Mouse (Mus musculus) midbrain, embryonic 16.5 days (tissue): ENCODE data around the gene Tet1. TPM values are rescaled to one million over a fixed set of nuclear protein-coding genes. Genes with fewer than 3 reads are reported as not detected.

ENCODE experiments used
- ATAC-seq: fragments of 200-750 bp; cut with Nextera tagmentation; 2 replicates; pipeline ENCODE4 v1.8.0; 2017; ENCODE audit warnings: moderate TSS enrichment
- H3K27ac ChIP-seq: fragments of 300-500 bp; sonication (generic); 2 replicates; pipeline ENCODE4 v1.5.1; 2014; ENCODE audit warnings: mild to moderate bottlenecking, low read length, mixed read lengths
- H3K27me3 ChIP-seq: fragments of 300-500 bp; sonication (generic); 2 replicates; pipeline ENCODE4 v1.6.1; 2014; ENCODE audit warnings: low read depth, low read length, mixed read lengths; ENCODE audit not compliant: control insufficient read depth, insufficient read depth
- H3K36me3 ChIP-seq: fragments of 300-500 bp; sonication (generic); 2 replicates; pipeline ENCODE4 v1.6.1; 2014; ENCODE audit warnings: mild to moderate bottlenecking, low read length, moderate library complexity, mixed read lengths; ENCODE audit not compliant: control insufficient read depth, insufficient read depth
- H3K4me1 ChIP-seq: fragments of 300-500 bp; sonication (generic); 2 replicates; pipeline ENCODE4 v1.6.1; 2014; ENCODE audit warnings: mild to moderate bottlenecking, low read length, mixed read lengths; ENCODE audit not compliant: control insufficient read depth, insufficient read depth
- H3K4me2 ChIP-seq: fragments of 300-500 bp; sonication (generic); 2 replicates; pipeline ENCODE4 v1.6.1; 2014; ENCODE audit warnings: mild to moderate bottlenecking, low read length, mixed read lengths
- H3K4me3 ChIP-seq: fragments of 300-500 bp; sonication (generic); 2 replicates; pipeline ENCODE4 v1.5.1; 2014; ENCODE audit warnings: low read depth, mild to moderate bottlenecking, low read length, moderate library complexity, mixed read lengths
- H3K9ac ChIP-seq: fragments of 300-500 bp; sonication (generic); 2 replicates; pipeline ENCODE4 v1.6.1; 2014; ENCODE audit warnings: low read depth, low read length, mixed read lengths
- H3K9me3 ChIP-seq: fragments of 300-500 bp; sonication (generic); replicated peaks from 2 replicates; pipeline ENCODE4 v1.6.1; 2014; ENCODE audit warnings: mild to moderate bottlenecking, low read length, mixed read lengths; ENCODE audit not compliant: control insufficient read depth, poor library complexity, severe bottlenecking
- WGBS: fragments of 180-500 bp; shearing (Covaris S2); extraction: QIAGEN DNeasy Blood & Tissue Kit; methylation state at CpG from one replicate; pipeline ENCODE4 v1.1.7; 2014; 5-methylcytosine and 5-hydroxymethylcytosine counted together
- polyA plus RNA-seq: library from polyadenylated mRNA; unstranded; fragments of >200 nt; fragmentation: Nextera tagmentation; extraction: Ambion mirVana; gene quantifications from 2 replicates; pipeline ENCODE4 v1.2.1, GENCODE M21; 2015

Tet1 gene
- polyA plus RNA-seq, 1 experiment from 2014 or later, result 42.4 TPM

GRCm38 (mm10) chr10:62918985-62919384 lies 10.2 kb upstream of the Tet1 start:
- ATAC-seq, result no peak
- Histone ChIP-seq H3K4me1 (peaks cover 14% of the 10 kb centered on the region), H3K9me3 (no peaks in the 10 kb centered on the region), H3K4me3 (no peak overlapping the region), H3K27ac (no peak overlapping the region), H3K4me2 (no peak overlapping the region), H3K9ac (no peak overlapping the region), H3K27me3 (no peaks in the 10 kb centered on the region), H3K36me3 (no peaks in the 10 kb centered on the region)
- 89% methylated on average over 3 of the region's 3 CpGs for WGBS

DNA sequence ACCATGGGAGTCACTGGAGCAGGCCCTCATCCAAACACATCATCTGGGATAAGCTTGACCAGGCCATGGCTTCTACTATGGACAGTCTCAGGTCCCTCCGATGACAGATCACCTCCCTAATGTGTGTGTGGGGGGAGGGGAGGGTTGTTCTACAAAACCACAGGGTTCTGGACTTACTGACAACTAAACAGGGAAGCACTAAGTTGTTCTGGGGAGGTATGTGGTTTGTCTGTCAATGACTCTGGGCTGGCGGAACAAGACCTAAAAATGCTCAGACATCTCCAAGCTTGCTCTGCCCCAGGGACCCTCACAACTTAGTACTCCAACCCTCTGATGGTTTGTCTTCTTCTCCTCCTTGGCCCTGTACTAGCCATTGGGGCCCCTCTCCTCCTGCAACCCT lies 2.3 kb upstream of the Tet1 start:
- Histone ChIP-seq H3K9me3 (no peaks in the 10 kb centered on the region), H3K9ac (no peak overlapping the region), H3K4me1 (no peaks in the 10 kb centered on the region), H3K4me3 (no peak overlapping the region), H3K4me2 (no peak overlapping the region), H3K27me3 (no peaks in the 10 kb centered on the region), H3K36me3 (no peaks in the 10 kb centered on the region), H3K27ac (no peak overlapping the region)
- no peak for ATAC-seq
- WGBS, result 93% methylated on average over 2 of the region's 2 CpGs

- 91% methylated on average over 7 of the region's 7 CpGs for WGBS
- H3K27ac ChIP-seq, result no peak overlapping the region
- H3K36me3 ChIP-seq, result no peaks in the 10 kb centered on the region
- no peaks in the 10 kb centered on the region for H3K27me3 ChIP-seq
- H3K4me3 ChIP-seq, result no peak overlapping the region
- no peak overlapping the region for H3K9ac ChIP-seq
- no peaks in the 10 kb centered on the region for H3K9me3 ChIP-seq
- ATAC-seq, result no peak
- H3K4me1 ChIP-seq, result no peaks in the 10 kb centered on the region
- no peak overlapping the region for H3K4me2 ChIP-seq
These were observed 2.5 kb downstream of the Tet1 start for GRCm38 (mm10) chr10:62906336-62906735.

DNA sequence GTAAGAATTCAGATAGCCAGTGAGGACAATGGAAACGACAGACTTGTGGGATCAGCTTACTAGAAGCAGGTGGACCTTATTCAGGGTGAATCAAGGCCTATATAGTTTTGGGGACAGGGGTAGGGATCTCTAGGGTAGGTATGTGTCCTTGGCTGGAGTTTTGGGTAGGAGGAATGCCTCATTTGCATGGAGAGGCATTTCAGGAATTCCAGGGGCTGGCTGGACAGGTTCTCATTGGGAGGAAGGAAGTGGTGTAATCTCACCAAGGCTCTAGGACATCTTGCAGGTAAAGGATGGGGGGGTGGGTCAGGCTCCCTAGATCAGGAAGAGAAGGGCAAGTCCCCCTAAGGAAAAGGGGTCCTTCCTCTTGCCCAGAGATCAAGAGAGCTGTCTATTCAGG lies 6.0 kb downstream of the Tet1 start:
- Histone ChIP-seq H3K27ac (no peak overlapping the region), H3K9ac (no peak overlapping the region), H3K4me2 (no peak overlapping the region), H3K36me3 (no peaks in the 10 kb centered on the region), H3K4me1 (no peaks in the 10 kb centered on the region), H3K9me3 (no peaks in the 10 kb centered on the region), H3K4me3 (no peak overlapping the region), H3K27me3 (no peaks in the 10 kb centered on the region)
- no peak for ATAC-seq
- 72% methylated on average over 1 of the region's 1 CpGs for WGBS

DNA sequence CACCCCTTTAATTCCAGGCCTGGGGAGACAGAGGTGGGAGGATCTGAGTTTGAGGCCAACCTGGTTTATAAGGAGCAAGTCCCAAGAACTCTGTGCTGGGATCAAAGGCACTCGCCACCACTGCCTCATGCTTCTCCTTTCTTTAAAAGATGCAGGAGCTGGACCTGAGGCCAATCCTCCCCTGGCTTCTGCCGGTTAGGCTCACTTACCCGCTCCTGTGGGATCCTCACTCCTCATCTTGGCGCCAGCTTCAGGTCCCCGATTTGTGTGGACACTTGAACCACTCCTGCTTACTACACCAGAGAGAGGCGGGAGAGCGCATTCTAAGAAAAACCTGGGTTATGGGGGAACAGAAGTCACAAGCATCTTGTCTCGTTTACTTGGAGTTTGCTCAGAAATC lies 7.0 kb downstream of the Tet1 start:
- Histone ChIP-seq H3K4me1 (no peaks in the 10 kb centered on the region), H3K4me3 (no peak overlapping the region), H3K27ac (no peak overlapping the region), H3K27me3 (no peaks in the 10 kb centered on the region), H3K36me3 (no peaks in the 10 kb centered on the region), H3K9ac (no peak overlapping the region), H3K4me2 (no peak overlapping the region), H3K9me3 (no peaks in the 10 kb centered on the region)
- 50% methylated on average over 8 of the region's 8 CpGs for WGBS
- no peak for ATAC-seq

- H3K4me2 ChIP-seq, result no peak overlapping the region
- H3K9ac ChIP-seq, result no peak overlapping the region
- H3K9me3 ChIP-seq, result no peaks in the 10 kb centered on the region
- no peaks in the 10 kb centered on the region for H3K36me3 ChIP-seq
- no peak overlapping the region for H3K27ac ChIP-seq
- ATAC-seq, result no peak
- no peaks in the 10 kb centered on the region for H3K27me3 ChIP-seq
- no peaks in the 10 kb centered on the region for H3K4me1 ChIP-seq
- over 99% methylated on average over 4 of the region's 4 CpGs for WGBS
- no peak overlapping the region for H3K4me3 ChIP-seq
These were observed 8.7 kb downstream of the Tet1 start for GRCm38 (mm10) chr10:62900144-62900543.

DNA sequence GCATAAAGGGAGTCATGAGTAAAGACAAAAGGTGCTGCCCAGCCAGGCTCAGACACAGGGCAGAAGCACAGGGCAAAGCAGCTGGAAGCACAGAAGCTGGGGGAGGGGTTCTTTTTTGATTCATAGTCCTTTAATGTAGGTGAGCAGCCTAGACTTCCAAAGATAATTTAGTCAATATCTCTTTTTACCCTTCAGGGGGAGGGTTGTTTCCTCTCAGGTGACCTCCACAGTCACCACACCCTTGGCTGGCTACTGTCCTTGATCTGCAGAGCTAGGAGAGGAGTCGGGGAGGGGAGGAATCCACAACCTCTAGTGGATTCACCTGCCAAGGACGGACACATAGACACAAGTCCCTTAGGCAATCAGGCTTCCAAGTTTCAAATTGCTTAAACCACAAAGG lies 10.7 kb downstream of the Tet1 start:
- H3K4me1 ChIP-seq, result no peaks in the 10 kb centered on the region
- no peaks in the 10 kb centered on the region for H3K36me3 ChIP-seq
- no peak for ATAC-seq
- H3K27me3 ChIP-seq, result no peaks in the 10 kb centered on the region
- WGBS, result 81% methylated on average over 2 of the region's 2 CpGs
- no peak overlapping the region for H3K9ac ChIP-seq
- no peak overlapping the region for H3K4me2 ChIP-seq
- no peaks in the 10 kb centered on the region for H3K9me3 ChIP-seq
- H3K27ac ChIP-seq, result no peak overlapping the region
- H3K4me3 ChIP-seq, result no peak overlapping the region

GRCm38 (mm10) chr10:62897437-62897836 lies 11.4 kb downstream of the Tet1 start:
- Histone ChIP-seq H3K9me3 (no peaks in the 10 kb centered on the region), H3K27ac (no peak overlapping the region), H3K4me2 (no peak overlapping the region), H3K4me1 (no peaks in the 10 kb centered on the region), H3K4me3 (no peak overlapping the region), H3K36me3 (no peaks in the 10 kb centered on the region), H3K27me3 (no peaks in the 10 kb centered on the region), H3K9ac (no peak overlapping the region)
- 97% methylated on average over 3 of the region's 3 CpGs for WGBS
- ATAC-seq, result no peak

DNA sequence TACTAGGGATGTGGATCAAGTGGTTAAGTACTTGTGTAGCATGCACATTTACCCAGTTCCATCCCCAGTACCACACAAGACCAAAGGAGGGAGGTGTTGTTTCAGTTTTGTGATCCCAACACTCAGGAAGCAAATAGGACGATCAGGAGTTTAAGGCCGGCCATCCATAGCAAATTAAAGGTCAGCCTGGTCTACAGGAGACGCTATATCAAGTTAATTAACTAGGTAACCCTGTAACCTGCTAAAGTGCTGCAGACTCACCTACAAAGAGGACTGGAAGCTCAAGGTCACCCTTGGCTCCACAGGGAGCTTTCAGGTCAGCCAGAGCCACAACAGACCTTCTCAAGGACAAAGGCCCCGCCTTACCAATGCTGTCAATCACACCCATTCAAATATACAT lies 12.0 kb downstream of the Tet1 start:
- no peak overlapping the region for H3K9ac ChIP-seq
- H3K36me3 ChIP-seq, result no peaks in the 10 kb centered on the region
- H3K9me3 ChIP-seq, result no peaks in the 10 kb centered on the region
- ATAC-seq, result no peak
- no peak overlapping the region for H3K27ac ChIP-seq
- H3K4me3 ChIP-seq, result no peak overlapping the region
- H3K4me2 ChIP-seq, result no peak overlapping the region
- no peaks in the 10 kb centered on the region for H3K4me1 ChIP-seq
- WGBS, result 64% methylated on average over 4 of the region's 4 CpGs
- no peaks in the 10 kb centered on the region for H3K27me3 ChIP-seq

DNA sequence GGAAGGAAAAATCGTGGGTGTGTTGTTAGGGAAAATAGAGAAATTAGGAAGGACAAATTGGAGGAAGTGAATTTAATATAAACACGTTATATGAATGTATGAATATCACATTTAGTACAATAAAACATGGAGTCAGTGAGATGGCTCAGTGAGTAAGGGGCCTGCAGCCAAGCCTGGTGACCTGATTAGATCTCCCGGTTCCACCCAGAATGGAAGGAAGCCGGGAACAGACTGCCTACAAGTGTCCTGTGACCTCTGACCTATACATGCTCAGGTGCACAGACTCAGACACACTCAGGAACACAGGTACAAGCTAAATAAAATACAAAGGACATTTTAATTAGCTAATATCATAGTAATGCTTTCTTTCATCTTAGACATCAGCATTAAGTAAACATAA lies 12.8 kb downstream of the Tet1 start:
- no peaks in the 10 kb centered on the region for H3K9me3 ChIP-seq
- no peak overlapping the region for H3K9ac ChIP-seq
- H3K36me3 ChIP-seq, result no peaks in the 10 kb centered on the region
- H3K4me3 ChIP-seq, result no peak overlapping the region
- no peak overlapping the region for H3K27ac ChIP-seq
- 83% methylated on average over 4 of the region's 4 CpGs for WGBS
- ATAC-seq, result no peak
- H3K4me1 ChIP-seq, result no peaks in the 10 kb centered on the region
- no peak overlapping the region for H3K4me2 ChIP-seq
- no peaks in the 10 kb centered on the region for H3K27me3 ChIP-seq
